Mouse (Mus musculus) spleen, adult 2 months (tissue): ENCODE measurements around the gene Tns2. TPM values are rescaled to one million over a fixed set of nuclear protein-coding genes. Genes with fewer than 3 reads are reported as not detected.

Experiments
- DNase-seq, 2 experiments: peaks; one replicate each; pipeline versions ENCODE4 v3.0.0 to v3.0.0-alpha.2; 2012 to 2021; ENCODE audit warnings: low spot score in 2 of 2, low read depth in 1 of 2
- H3K27ac ChIP-seq: fragments of 200-500 bp; 2 replicates; pipeline ENCODE4 v1.5.1; 2012; ENCODE audit warnings: low read length, inconsistent platforms; ENCODE audit not compliant: insufficient read depth
- H3K27me3 ChIP-seq: fragments of 200-500 bp; 2 replicates; pipeline ENCODE4 v1.6.1; 2012; ENCODE audit warnings: mild to moderate bottlenecking, moderate library complexity, low read length, inconsistent platforms; ENCODE audit not compliant: control insufficient read depth, insufficient read depth
- H3K36me3 ChIP-seq: fragments of 200-500 bp; 2 replicates; pipeline ENCODE4 v1.6.1; 2012; ENCODE audit warnings: mild to moderate bottlenecking, low read length, inconsistent platforms; ENCODE audit not compliant: control insufficient read depth, insufficient read depth
- H3K4me1 ChIP-seq: fragments of 200-500 bp; 2 replicates; pipeline ENCODE4 v1.6.1; 2011; ENCODE audit warnings: inconsistent platforms; ENCODE audit not compliant: control insufficient read depth, insufficient read depth, insufficient read length
- H3K4me3 ChIP-seq: fragments of 200-500 bp; 2 replicates; pipeline ENCODE4 v1.5.1; 2011; ENCODE audit warnings: mild to moderate bottlenecking, inconsistent platforms; ENCODE audit not compliant: insufficient read depth, insufficient read length; ENCODE audit errors: extremely low read depth
- CTCF ChIP-seq: fragments of 200-500 bp; IDR thresholded peaks from 2 replicates; pipeline ENCODE4 v1.5.1; 2011; ENCODE audit warnings: mild to moderate bottlenecking, inconsistent platforms; ENCODE audit not compliant: insufficient read depth, insufficient read length, insufficient replicate concordance; ENCODE audit errors: extremely low read depth
- POLR2A ChIP-seq: fragments of 200-500 bp; IDR thresholded peaks from 2 replicates; pipeline ENCODE4 v1.6.1; 2011; ENCODE audit warnings: low read depth, low read length, inconsistent platforms
- WGBS: fragments of 180-500 bp; shearing (Covaris S2); methylation state at CpG from one replicate; pipeline ENCODE4 v1.1.7; 2018; 5-methylcytosine and 5-hydroxymethylcytosine counted together
- polyA plus RNA-seq: library from polyadenylated mRNA; depleted of rRNA; stranded (reverse); fragments of >200 nt; gene quantifications from 2 replicates; pipeline ENCODE4 v1.2.3, GENCODE M21; 2012; rRNA removed

The Tns2 gene
- polyA plus RNA-seq = 44.5 and 46.3 TPM in 2 replicates

DNA sequence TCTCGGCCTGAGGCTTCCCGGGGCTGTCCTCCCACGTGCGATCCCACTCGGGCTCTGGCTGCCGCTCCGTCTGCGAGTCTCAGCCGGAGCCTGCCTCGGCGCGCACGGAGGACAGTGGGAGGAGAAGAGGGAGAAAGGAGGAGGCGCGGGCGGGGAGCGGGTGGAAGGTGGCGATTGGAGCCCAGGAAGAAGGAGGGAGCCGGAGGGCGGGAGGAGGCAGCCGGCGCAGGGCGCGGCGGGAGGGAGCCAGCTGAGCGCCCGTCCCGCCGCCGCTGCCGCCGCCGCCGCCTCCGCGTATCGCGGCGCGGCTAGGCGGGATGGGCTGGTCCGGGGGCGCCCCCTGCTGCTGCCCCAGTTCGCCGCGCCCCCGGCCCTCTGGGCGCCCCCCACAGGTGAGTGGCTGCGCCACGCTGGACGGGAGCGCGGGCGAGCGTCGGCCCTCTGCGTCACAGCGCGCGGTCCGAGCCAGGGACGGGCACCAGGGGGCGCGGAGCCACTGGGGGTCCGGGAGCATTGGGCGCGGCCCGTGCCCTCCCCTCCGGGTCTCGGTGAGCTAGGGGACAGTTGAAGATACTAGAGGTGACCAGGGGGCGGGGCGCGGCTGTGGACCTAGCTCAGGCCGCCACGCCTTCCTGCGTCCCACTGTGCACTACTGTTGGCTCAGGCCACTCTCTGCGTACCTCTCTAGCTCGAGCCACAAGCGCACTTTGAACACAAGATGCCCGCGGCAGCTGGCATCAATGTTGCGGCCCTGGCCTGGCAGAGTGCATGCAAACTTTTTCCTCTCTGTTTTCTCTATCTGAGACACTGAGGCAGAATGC, at the start of gene Tns2:
Gene Tns2 (plus strand): TSS at position 253 of the 821 bp plus-strand sequence.
- TF ChIP-seq CTCF (no peak; the same call in 1 of the 2 replicates), POLR2A (no peak)
- WGBS = 2% methylated on average over 54 of the region's 82 CpGs
- peaks cover 3% of the 10 kb centered on the region for H3K4me1 ChIP-seq
- peak within 1 kb of the TSS; percentile 16 for H3K27ac ChIP-seq
- peak within 1 kb of the TSS; percentile 53; the same call in 1 of the 2 replicates for H3K4me3 ChIP-seq
- peaks cover 6% of the 10 kb centered on the region for H3K36me3 ChIP-seq
- H3K27me3 ChIP-seq = 0 out of 2 replicates have a peak, but pooled peaks cover 2% of the 10 kb centered on the region
- DNase-seq = peak in 1 of 2 experiments; percentile 47

DNA sequence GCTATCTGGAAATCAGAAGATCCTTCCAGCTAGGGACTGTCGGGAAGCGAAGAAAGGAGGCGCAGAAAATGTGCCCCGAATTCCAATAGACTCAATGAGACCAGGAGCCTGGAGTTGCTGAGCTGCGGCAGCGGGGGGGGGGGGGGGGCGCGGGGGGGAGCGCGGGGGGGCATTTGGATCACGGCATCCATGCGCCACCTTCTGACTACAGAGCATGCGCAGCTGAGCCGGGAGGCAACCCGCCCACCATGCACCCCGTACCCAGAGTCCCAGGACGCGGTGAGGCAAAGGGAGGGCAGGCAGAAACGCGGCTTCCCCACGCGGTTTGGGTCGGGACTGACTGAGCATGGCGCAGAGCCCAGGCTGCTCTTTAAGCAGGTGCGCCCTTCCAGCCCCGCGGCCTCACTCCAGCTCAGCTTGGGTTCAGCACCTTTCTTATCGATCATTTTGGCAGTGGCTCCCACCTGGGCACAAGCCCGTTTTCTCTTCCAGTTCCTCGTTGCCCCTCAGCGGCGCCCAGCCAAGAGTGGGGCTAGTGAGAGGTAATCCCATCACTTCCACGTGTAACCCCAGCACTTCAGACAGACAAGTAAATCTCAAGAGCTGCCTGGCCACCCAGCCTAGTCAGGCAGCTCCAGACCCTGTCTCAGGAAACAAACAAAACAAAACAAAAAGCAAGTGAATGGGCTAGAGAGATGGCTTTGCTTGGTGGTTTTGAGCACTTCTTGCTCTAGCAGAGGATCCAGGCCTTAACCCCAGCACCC, 48.1 kb upstream of the Tns2 start:
- Histone ChIP-seq H3K4me3 (no peak overlapping the region), H3K4me1 (peaks cover 2% of the 10 kb centered on the region; the same call in 1 of the 2 replicates), H3K27ac (no peak overlapping the region), H3K27me3 (0 out of 2 replicates have a peak, but pooled peaks cover 5% of the 10 kb centered on the region), H3K36me3 (no peaks in the 10 kb centered on the region)
- no peak for TF ChIP-seq POLR2A
- no peak for TF ChIP-seq CTCF
- no peak for DNase-seq
- 2% methylated on average over 31 of the region's 33 CpGs for WGBS

DNA sequence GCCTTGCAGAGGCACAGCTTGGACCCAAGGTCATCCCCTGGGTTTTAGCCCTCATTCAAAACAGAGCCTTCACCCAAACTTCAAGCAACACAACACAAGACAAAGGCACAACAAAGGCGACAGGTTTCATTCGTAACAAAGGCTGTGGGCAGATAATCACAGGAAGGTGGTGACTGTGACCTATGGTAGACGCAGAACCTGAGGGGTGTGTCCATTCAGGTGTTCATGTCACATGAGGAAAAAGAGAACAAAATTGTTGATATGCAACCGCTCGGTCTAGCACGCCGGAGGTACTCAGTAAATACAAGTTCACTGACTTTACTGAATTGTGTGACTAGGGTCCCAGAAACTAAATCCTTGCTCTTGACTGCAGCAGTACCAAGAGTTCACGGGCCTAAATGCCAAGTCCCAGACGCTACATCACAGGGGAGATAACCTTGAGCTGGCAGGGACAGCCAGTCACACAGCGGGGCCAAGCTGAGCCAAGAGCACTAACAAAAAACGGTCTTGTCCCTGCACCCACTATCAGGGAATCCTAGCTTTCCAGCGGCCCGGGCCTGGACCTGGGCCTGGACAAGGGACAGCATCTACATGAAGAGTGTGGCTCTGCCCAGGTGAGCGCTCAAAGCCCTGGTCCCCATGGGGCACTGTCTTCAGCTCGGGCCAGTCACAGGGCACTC, 43.6 kb upstream of the Tns2 start:
- Histone ChIP-seq H3K4me1 (peaks cover 2% of the 10 kb centered on the region; the same call in 1 of the 2 replicates), H3K36me3 (no peaks in the 10 kb centered on the region), H3K27me3 (0 out of 2 replicates have a peak, but pooled peaks cover 3% of the 10 kb centered on the region), H3K27ac (no peak overlapping the region), H3K4me3 (no peak overlapping the region)
- TF ChIP-seq CTCF = no peak
- no peak for TF ChIP-seq POLR2A
- WGBS = 91% methylated on average over 15 of the region's 15 CpGs
- DNase-seq = no peak

DNA sequence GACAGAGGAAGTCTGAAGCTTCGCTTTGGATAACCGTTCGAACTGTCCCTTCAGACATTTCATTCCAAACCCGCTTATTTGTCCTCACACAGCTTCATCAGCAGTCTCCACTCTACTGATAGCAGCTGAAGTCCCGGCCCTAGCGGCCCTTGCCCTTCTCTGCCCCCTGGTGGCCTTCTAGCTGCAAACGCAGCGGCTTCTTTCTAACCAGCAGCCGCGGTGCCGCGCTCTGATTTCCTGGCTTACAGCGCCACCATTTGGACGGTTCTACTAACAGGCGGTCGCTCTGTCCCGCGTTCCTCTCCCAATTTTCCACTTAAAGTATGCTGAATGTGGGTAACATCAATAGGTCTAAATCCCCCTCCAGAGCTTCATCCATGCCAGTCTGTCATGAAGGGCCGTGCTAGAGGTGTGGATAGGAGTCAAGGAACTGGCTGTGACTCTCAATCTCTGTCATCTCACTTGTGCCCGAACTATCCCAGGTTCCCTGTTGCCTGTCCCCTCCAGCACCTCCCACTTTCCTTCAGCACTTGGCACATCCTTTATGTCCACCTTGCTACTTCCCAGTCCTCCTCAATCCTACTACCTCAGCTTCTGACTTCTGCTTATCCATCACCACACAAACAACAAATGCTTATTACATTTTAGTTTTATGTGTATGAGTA, 34.4 kb upstream of the Tns2 start:
- Histone ChIP-seq H3K27me3 (no peaks in the 10 kb centered on the region), H3K4me1 (peaks cover 2% of the 10 kb centered on the region; the same call in 1 of the 2 replicates), H3K4me3 (no peak overlapping the region), H3K36me3 (no peaks in the 10 kb centered on the region), H3K27ac (no peak overlapping the region)
- peak; percentile 70 to 88 for DNase-seq
- TF ChIP-seq POLR2A = no peak
- TF ChIP-seq CTCF = peak; percentile 97
- 4% methylated on average over 20 of the region's 20 CpGs for WGBS

DNA sequence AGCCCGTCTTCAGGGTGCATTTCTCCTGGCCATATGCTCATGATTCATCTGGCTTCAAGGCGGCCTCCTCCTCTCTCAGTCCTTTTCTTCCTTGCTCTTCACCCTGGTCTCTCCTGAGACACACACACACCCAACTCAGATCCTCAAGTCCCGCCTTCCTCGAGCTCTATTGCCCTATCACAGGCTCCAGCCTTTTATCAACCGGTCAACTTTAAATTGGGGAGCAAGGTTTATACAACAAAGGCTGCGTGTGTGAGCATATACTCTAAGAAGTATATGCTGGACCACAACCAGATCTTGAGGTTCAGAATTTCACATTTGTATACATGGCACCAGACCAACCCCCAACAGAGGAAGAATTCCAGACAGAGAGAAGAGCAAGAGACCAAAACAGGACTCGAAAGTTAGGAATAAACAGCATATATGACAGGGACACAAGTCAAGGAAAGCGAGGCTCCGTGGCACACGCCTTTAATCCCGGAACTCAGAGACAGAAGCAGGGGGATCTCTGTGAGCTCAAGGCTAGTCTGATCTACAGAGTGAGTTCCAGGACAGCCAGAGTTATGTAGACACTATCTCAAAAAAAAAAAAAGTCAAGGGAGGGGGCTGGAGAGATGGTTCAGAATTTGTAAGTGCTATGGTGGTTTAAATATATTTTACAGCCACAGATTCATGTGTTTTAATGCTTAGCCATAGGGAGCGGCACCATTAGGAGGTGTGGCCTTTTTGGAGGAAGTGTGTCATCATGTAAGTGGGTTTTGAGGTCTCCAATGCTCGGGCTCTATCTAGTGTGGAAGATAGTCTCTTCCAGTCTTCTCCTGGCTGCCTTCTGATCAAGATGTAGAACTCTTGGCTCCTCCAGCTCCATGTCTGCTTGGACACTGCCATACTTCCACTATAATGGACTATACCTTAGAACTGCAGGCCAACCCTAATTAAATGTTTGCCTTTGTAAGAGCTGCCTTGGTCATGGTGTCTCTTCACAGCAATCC, 29.4 kb upstream of the Tns2 start:
- Histone ChIP-seq H3K27ac (no peak overlapping the region), H3K36me3 (no peaks in the 10 kb centered on the region), H3K4me3 (no peak overlapping the region), H3K4me1 (peaks cover 7% of the 10 kb centered on the region; the same call in 1 of the 2 replicates), H3K27me3 (no peaks in the 10 kb centered on the region)
- 74% methylated on average over 13 of the region's 13 CpGs for WGBS
- DNase-seq = no peak
- TF ChIP-seq POLR2A (no peak), CTCF (no peak)
